Mouse (Mus musculus): ENCODE measurements around the gene Atp8b2. TPM values are rescaled to one million over a fixed set of nuclear protein-coding genes. Genes with fewer than 3 reads are reported as not detected.

Gene Atp8b2
- total RNA-seq (2022), result 10 to 100 TPM; 31.6 to 63.7 (median 46.1) TPM

GRCm38 (mm10) chr3:89963221-89963763 lies at the start of gene Atp8b2:
TSS of gene Atp8b2 (minus strand) at chr3:89963508.
- DNase-seq, result no peak

DNA sequence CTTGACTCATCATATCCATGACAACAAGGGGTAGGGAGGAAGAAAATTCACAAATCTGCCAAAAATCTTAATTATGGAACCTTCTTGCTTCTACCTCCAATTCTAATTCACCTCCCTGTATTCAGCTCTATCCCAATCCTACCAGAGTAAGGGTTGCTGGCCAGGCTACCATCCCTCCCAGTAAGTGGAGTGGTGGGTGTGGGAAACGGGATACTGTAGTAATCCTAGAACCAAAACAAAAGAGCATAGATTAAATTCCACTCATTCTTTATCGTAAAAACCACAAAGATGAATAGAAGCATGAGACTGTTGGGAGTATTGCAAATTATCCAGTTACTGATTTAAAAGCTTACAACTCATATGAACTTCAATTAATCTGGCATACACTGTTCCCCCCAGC lies 47.0 kb upstream of the Atp8b2 start:
- DNase-seq, result no peak

- DNase-seq, result no peak
Observed at GRCm38 (mm10) chr3:90004091-90004796, 40.9 kb upstream of the Atp8b2 start.

GRCm38 (mm10) chr3:89999830-90000229 lies 36.5 kb upstream of the Atp8b2 start:
- no peak for DNase-seq

GRCm38 (mm10) chr3:89999090-89999489 lies 35.8 kb upstream of the Atp8b2 start:
- DNase-seq, result no peak

DNA sequence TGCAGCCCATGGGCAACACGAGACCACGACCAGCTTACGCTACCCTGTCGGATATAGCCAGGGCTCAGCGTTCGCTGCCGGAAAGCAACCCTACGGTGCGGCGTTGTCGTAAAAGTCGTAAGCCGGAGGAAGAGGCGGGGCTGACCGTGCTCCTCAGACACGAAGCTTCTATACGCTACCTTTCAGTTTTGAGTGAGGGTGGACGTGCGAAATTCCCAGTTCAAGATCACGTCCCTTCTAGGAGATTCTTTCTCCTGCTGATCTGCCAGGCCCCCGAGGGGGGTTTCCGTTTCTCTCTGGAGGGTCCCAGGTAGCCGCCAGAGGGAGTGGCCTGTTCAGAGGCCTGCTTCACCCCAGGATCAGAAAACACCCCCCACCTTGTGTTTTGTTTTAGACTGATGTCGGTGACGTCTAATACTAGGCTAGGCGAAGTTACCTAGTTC lies 35.3 kb upstream of the Atp8b2 start, which contains the start of gene Hax1:
TSS of gene Hax1 (minus strand) at position 169 of the 443 bp plus-strand sequence.
- peak; percentile 88 for DNase-seq

DNA sequence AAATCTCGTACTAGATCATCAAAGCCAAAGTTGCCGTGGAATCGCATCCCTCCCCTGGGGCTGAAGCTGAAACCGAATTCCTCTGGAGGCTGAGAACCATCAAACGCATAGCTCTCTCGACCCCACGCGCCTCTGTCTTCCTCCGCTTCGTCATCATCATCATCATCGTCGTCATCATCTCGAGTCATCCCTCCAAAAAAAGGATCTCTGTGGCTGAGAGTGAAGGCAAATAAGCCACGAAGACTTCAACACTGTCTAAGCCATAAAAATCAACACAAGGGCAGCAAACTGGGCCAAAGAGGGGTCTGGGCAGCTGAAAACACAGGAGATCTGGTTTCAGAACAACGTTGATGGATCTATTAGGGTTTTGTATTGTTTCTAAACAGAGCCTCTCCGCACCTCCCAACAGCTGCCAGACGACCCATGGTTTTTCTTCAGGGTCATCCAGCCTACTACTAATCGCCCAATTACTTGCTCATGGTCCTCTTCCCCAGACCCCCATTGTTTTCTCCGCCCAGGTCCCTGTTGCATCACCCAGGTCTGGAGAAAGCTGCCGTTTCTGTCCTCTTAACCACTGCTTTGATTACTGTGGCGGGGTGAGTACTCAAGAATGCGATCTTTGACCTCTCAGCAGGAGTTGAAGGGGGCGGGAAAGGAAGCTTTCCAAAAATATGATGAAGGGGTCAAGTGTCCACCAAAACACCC lies 34.6 kb upstream of the Atp8b2 start:
- no peak for DNase-seq

GRCm38 (mm10) chr3:89994807-89995515 lies 31.7 kb upstream of the Atp8b2 start:
- DNase-seq, result no peak

DNA sequence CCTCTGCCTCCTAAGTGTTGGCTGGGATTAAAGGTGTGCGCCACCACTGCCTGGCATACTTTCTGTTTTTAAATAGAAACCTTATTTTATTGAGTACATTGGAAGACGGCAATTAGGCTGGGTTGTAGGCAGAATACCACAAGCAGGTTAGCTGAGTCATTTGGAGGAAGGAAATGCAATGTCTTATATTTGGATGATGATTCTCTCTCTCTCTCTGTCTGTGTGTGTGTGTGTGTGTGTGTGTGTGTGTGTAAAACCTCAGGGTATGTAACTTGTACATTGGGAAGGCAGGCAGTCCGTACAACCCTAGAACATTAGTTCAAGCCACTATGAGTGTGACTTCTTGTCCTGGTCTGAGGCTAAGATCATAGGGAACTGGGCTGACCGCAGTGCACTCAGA lies 24.5 kb upstream of the Atp8b2 start:
- DNase-seq, result no peak

GRCm38 (mm10) chr3:89987211-89987610 lies 23.9 kb upstream of the Atp8b2 start:
- no peak for DNase-seq

DNA sequence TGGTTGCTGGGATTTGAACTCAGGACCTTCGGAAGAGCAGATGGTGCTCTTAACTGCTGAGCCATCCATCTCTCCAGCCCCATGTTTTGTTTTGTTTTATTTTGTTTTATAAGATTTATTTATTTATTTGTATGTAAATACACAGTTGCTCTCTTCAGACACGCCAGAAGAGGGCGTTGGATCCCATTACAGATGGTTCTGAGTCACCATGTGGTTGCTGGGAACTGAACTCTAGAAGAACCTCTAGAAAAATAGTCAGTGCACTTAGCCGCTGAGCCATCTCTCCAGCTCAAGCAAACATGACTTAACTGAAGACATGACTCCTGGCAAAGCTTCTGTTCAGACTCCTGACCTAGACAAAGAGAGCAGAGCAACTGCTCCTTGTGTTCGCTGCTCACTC lies 19.1 kb upstream of the Atp8b2 start:
- no peak for DNase-seq

DNA sequence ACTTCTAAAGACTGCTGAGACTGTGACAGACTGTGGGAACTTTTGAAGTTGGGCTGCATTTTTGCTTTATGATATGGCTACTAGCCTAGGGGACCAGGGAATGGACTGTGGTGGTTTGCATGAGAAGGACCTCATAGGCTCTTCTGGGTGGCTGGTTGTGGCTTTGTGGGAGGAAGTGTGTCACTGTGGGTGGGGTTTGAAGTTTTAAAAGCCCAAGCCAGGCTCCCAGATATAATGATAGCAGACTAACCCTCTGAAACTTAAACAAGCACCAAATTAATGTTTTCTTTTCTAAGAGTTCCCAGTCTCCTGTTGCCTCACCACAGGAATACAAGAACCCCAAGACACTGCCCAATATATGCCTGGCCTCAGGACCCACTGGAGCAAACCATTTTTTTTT lies 13.6 kb upstream of the Atp8b2 start:
- DNase-seq, result no peak

DNA sequence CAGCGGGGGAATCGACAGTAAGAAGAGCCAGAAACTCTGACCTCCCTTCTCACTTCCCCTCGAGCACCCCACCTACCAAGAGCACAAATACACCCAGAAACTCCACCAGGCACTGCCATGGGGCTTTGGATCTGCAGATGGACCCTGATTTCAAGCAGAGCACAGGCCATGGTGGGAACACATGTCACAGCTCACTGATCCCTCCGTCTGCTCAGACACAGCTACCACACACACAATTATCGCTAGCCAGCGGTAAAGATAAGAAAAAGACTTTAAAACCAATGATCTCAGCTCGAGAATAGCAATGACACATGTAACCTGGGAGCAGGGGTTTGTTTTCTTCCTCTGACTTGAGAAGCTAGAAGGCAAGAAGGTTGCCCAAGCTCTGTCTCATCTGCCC lies 5.2 kb upstream of the Atp8b2 start:
- DNase-seq, result no peak

DNA sequence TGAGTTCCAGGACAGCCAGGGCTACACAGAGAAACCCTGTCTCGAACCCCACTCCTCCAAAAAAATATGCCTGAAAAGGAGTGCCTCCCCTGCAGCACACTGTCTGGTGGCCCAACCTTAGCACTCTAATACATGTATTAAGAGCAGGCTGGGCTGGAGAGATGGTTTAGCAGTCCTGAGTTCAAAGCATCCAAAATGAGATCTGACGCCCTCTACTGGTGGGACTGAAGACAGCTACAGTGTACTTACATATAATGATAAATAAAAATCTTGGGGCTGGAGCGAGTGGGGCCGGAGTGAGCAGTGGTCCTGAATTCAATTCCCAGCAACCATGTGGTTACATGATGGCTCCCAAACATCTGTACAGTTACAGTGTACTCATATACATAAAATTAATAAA lies 3.6 kb upstream of the Atp8b2 start:
- no peak for DNase-seq

- no peak for DNase-seq
Observed at GRCm38 (mm10) chr3:89965972-89966371, 2.7 kb upstream of the Atp8b2 start.

- DNase-seq, result no peak
Observed at GRCm38 (mm10) chr3:89965557-89965956, 2.2 kb upstream of the Atp8b2 start.

DNA sequence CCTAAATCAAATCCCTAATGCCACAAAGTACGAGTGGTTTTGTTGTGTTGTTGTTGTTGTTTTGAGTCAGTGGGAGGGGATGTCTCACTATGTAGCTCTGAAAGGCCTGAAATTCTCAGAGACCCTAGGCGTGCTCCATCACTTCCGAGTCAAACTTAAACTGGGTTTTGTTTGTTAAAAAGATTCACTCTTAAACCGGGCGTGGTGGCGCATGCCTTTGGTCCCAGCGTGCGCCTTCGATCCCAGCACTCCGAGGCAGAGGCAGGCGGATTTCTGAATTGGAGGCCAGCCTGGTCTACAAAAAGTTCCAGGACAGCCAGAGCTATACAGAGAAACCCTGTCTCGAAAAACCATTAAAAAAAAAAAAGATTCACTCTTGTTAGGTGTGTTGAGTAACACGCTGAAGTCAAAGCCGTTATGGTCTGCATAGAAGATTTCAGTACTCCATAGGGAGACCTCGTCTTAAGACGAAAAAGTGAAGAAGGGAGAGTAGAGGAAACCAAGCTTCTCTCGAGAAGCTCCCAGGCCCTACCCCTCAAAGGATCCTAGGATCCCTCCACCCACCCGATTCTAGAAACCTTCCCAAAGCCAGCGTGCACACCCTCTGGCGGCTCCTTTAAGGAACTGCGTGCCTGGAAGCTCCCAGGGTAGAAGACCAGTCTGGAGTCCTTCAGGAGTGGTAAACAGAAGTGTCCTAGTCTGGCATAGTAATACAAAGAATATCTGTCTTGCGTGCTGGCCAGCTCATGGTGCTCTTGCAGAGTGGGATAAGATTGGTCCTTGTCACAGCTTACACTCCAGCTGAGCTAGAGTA lies 825 bp upstream of the Atp8b2 start:
- no peak for DNase-seq

DNA sequence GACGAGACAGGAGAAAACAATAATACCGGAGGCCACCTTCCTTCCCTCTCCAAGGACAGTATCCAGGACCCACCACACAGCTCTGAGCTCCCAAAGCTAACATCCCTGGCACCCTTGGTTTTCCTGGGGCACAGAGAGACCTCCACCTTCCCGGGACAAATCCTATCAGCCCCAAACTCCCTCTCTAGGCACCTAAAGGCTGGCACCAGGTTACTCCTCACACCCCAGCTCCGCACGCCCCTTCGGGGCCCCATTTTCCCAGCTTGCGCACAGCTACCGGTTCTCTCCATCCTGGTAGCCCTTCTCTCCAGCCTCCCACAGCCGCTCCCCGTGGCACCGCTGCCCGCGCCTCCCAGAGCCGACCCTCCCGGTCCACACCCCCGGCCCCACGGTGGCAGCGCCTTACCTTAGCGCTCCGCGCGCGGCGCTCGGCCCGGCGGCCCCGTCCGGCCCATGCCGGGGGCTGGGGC lies 522 bp downstream of the Atp8b2 start:
- no peak for DNase-seq

DNA sequence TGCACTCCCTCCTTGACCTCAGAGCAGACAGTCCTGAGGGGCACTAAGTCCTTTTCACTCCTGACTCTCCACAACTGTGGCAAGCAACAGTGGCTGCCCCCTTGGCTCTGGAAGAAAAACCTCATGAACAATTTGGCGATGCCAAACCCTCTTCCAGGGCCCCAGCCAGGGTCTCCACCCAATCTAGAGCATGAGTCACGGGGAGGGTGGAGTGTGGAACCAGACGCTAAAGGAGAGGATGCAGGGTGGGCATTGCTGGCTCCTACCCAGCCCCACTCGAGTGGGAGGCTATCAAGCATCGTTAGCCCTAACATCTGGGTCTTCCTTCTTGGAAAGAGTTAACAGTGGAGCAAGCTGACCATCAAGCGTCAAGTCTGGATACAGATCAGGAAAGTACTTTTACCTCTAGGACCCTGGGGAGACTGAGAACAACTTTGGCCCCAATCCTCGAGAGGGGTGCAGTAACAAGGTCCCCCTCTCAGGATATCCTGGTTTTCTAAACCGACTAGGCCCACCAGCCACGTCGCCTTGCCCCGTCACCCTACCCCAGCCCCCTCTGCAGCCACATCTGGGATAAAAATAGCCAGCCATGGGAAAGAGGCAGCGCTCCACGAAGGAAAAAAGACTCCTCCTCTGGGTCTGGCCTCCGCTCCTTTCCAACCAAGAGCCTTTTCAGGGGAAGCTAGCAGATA lies 1.1 kb downstream of the Atp8b2 start:
- DNase-seq, result no peak

- no peak for DNase-seq
Observed at GRCm38 (mm10) chr3:89961436-89961835, 1.9 kb downstream of the Atp8b2 start.

DNA sequence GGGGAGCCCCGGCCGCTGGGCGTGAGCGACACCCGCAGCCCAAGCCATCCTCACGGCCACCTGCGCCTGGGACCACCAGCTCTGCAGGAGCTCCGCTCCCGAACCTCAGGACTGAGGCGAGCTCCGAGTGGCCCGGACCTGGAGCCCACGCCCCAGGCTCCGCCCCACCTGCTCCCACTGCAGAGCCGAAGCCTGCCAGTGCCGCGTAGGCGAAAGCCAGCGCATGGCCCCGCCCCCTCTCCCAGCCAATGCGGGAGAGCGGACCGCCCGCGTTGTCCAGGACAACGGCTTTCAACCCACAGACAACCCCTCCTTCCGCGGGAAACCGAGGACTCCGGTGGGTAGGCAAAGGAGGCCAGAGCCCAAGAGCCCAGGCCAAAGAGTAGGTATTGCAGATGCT lies 2.8 kb downstream of the Atp8b2 start:
- peak; percentile 90 for DNase-seq

Data from adrenal gland, adult 8-10 months (tissue).